Mouse (Mus musculus) urinary bladder, postnatal 0 days (tissue): ENCODE results near the gene Srsf9. TPM values are rescaled to one million over a fixed set of nuclear protein-coding genes. Genes with fewer than 3 reads are reported as not detected.

Experiments used
- polyA plus RNA-seq: library from polyadenylated mRNA; unstranded; fragments of >200 nt; fragmentation: Nextera tagmentation; extraction: Ambion mirVana; gene quantifications from 2 replicates; pipeline ENCODE4 v1.2.1, GENCODE M21; 2015

Srsf9 gene
- 119 and 134 TPM in 2 replicates for polyA plus RNA-seq

GRCm38 (mm10) chr5:115326875-115327609 is at the start of gene Srsf9:
Gene Srsf9, plus strand, starts transcription at chr5:115327177.

GRCm38 (mm10) chr5:115279226-115280049 is 47.5 kb upstream of the Srsf9 start, which contains the start of gene Coq5:
Gene Coq5, plus strand, starts transcription at chr5:115279666.

GRCm38 (mm10) chr5:115300792-115301614 is 26.0 kb upstream of the Srsf9 start, which contains the start of gene Dynll1:
Gene Dynll1, minus strand, starts transcription at chr5:115300999.

GRCm38 (mm10) chr5:115340577-115341313 is 13.8 kb downstream of the Srsf9 start, which contains the start of the genes Gatc and Triap1:
Gene Gatc, minus strand, starts transcription at chr5:115341178.
Gene Triap1, plus strand, starts transcription at chr5:115341225.

GRCm38 (mm10) chr5:115348546-115349224 is 21.7 kb downstream of the Srsf9 start, which contains the start of gene Cox6a1:
Gene Cox6a1, minus strand, starts transcription at chr5:115348981.

Other genes starting within 250 kb of the Srsf9 start
- gene Gm10401, start 228.9 kb upstream of the Srsf9 start, polyA plus RNA-seq = 29.1 and 29.8 TPM in 2 replicates
- 57.0 and 62.5 TPM in 2 replicates for gene Acads, start 207.8 kb upstream of the Srsf9 start, polyA plus RNA-seq
- gene Unc119b, start 192.2 kb upstream of the Srsf9 start, polyA plus RNA-seq = 15.0 and 15.1 TPM in 2 replicates
- 41.6 and 47.0 TPM in 2 replicates for gene Mlec, start 169.0 kb upstream of the Srsf9 start, polyA plus RNA-seq
- 0.48 and 1.2 TPM in 2 replicates for gene Cabp1, start 132.8 kb upstream of the Srsf9 start, polyA plus RNA-seq
- gene Pop5, start 91.3 kb upstream of the Srsf9 start, polyA plus RNA-seq = 55.1 and 57.7 TPM in 2 replicates
- gene Rnf10, start 54.3 kb upstream of the Srsf9 start, polyA plus RNA-seq = 118 and 129 TPM in 2 replicates
- gene Coq5, start 47.5 kb upstream of the Srsf9 start, polyA plus RNA-seq = 24.6 and 27.9 TPM in 2 replicates
- 1,629 and 1,654 TPM in 2 replicates for gene Dynll1, start 26.2 kb upstream of the Srsf9 start, polyA plus RNA-seq
- gene Gatc, start 14.0 kb downstream of the Srsf9 start, polyA plus RNA-seq = 11.7 and 15.4 TPM in 2 replicates
- gene Triap1, start 14.0 kb downstream of the Srsf9 start, polyA plus RNA-seq = 57.1 TPM in 2 replicates
- 1,380 and 1,477 TPM in 2 replicates for gene Cox6a1, start 21.8 kb downstream of the Srsf9 start, polyA plus RNA-seq
- 0.98 and 1.5 TPM in 2 replicates for gene Msi1, start 102.4 kb downstream of the Srsf9 start, polyA plus RNA-seq
- not detected in 2 replicates for gene Pla2g1b, start 139.1 kb downstream of the Srsf9 start, polyA plus RNA-seq
- 13.6 and 14.6 TPM in 2 replicates for gene Sirt4, start 157.5 kb downstream of the Srsf9 start, polyA plus RNA-seq
- gene Pxn, start 179.5 kb downstream of the Srsf9 start, polyA plus RNA-seq = 30.1 and 30.2 TPM in 2 replicates
- gene Rplp0, start 232.3 kb downstream of the Srsf9 start, polyA plus RNA-seq = 1,280 and 1,369 TPM in 2 replicates
- 16.3 and 18.2 TPM in 2 replicates for gene Gcn1l1, start 238.1 kb downstream of the Srsf9 start, polyA plus RNA-seq